Mouse (Mus musculus): ENCODE measurements around the gene Tenm2. TPM values are rescaled to one million over a fixed set of nuclear protein-coding genes. Genes with fewer than 3 reads are reported as not detected.

Gene Tenm2
- polyA plus RNA-seq, 1 experiment from 2014 or later: 0.28 TPM

DNA sequence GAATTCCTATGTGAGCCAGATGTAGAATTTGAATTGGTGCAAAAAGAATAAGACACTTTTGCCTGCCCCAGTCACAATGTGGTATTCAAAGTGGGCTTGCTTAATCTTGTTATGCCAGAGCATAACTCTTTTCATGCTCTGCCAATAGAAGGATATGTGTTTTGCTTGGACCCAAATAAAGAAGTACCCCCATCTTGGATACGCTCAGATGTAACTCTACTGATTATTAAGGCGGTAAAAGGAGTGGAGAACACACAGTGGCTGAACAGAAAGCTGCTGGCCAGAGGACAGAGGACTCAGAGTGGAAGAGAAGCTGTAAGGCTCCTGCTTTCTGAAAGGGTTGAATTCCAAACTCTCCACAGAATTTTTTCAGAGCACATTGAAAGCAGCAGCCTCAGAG, 556.4 kb downstream of the Tenm2 start:
- ATAC-seq (ENCODE audit: insufficient read depth): no peak
- WGBS: 89% methylated on average over 2 of the region's 2 CpGs

GRCm38 (mm10) chr11:36678542-36678941, 557.2 kb downstream of the Tenm2 start:
- peak overlapping the region; percentile 74; the same call in 1 of the 2 replicates for H3K4me2 ChIP-seq
- H3K27me3 ChIP-seq (ENCODE audit: insufficient read depth, low read length): peaks cover 10% of the 10 kb centered on the region
- H3K9me3 ChIP-seq (ENCODE audit: low read depth, low read length): no peaks in the 10 kb centered on the region
- TF ChIP-seq CTCF (IDR thresholded peaks at IDR 0.05; ENCODE audit: low read depth): no peak
- H3K9ac ChIP-seq: no peak overlapping the region
- H3K4me1 ChIP-seq (ENCODE audit: insufficient read depth): no peaks in the 10 kb centered on the region
- ATAC-seq (ENCODE audit: insufficient read depth): no peak
- no peak overlapping the region for H3K4me3 ChIP-seq (ENCODE audit: low read depth, low read length)
- no peak for DNase-seq
- no peaks in the 10 kb centered on the region for H3K36me3 ChIP-seq (ENCODE audit: insufficient read depth)
- no peak overlapping the region for H3K27ac ChIP-seq (ENCODE audit: low read depth)
- WGBS: 44% methylated on average over 2 of the region's 2 CpGs

More for the DNA sequence above, 556.4 kb downstream of the Tenm2 start:
- DNase-seq: no peak
- H3K4me2 ChIP-seq: no peak overlapping the region
- H3K36me3 ChIP-seq (ENCODE audit: insufficient read depth): no peaks in the 10 kb centered on the region
- no peaks in the 10 kb centered on the region for H3K9me3 ChIP-seq (ENCODE audit: low read depth, low read length)
- TF ChIP-seq CTCF (IDR thresholded peaks at IDR 0.05; ENCODE audit: low read depth): no peak
- no peak overlapping the region for H3K9ac ChIP-seq
- H3K4me3 ChIP-seq (ENCODE audit: low read depth, low read length): no peak overlapping the region
- H3K27ac ChIP-seq (ENCODE audit: low read depth): no peak overlapping the region
- H3K4me1 ChIP-seq (ENCODE audit: insufficient read depth): no peaks in the 10 kb centered on the region
- peaks cover 10% of the 10 kb centered on the region for H3K27me3 ChIP-seq (ENCODE audit: insufficient read depth, low read length)

GRCm38 (mm10) chr11:36678057-36678396, 557.7 kb downstream of the Tenm2 start:
- TF ChIP-seq CTCF (IDR thresholded peaks at IDR 0.05; ENCODE audit: low read depth): no peak
- no peak overlapping the region for H3K27ac ChIP-seq (ENCODE audit: low read depth)
- ATAC-seq (ENCODE audit: insufficient read depth) (peak; percentile 63), DNase-seq (peak; percentile 41)
- H3K9me3 ChIP-seq (ENCODE audit: low read depth, low read length): no peaks in the 10 kb centered on the region
- H3K4me3 ChIP-seq (ENCODE audit: low read depth, low read length): peak overlapping the region; percentile 39
- H3K9ac ChIP-seq: peak overlapping the region; percentile 46
- peak overlapping the region; percentile 74 for H3K4me2 ChIP-seq
- WGBS: 7% methylated on average over 10 of the region's 10 CpGs
- no peaks in the 10 kb centered on the region for H3K4me1 ChIP-seq (ENCODE audit: insufficient read depth)
- peaks cover 10% of the 10 kb centered on the region for H3K27me3 ChIP-seq (ENCODE audit: insufficient read depth, low read length)
- H3K36me3 ChIP-seq (ENCODE audit: insufficient read depth): no peaks in the 10 kb centered on the region

DNA sequence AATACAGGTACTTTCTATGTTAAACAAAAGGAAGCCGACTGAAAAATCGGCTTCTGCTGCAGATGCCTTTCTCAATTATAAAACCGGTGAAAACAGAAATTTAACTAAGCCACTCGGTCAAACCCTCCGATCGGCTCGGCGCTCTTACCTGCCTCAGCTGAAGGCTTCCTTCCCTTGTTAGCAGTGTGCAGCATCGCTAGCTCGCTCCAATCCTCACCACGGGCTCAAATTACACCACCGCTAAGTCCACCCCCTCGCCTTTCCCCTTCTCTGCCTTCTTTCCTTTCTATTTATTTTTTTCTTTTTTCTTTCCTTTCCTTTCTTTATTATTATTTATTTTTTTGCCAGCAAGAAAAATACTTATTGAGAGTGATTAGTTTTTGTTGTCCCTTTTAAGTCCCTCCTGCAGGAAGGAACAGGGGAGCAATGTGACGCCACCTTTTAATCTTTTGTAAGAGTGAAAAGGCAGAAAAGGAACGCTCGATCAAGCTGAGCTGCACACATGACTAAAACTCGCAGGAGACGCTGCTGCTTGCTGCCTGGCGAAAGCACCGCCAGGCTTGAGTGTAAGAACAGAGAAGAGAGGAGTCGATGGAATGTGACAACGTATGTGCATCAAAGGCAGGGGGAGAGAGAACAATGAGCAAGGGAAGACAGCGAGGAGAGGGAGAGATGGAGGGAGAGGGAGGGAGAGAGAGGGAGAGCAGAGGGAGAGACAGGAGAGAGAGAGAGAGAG, 558.3 kb downstream of the Tenm2 start:
- 1% methylated on average over 23 of the region's 23 CpGs for WGBS
- no peaks in the 10 kb centered on the region for H3K9me3 ChIP-seq (ENCODE audit: low read depth, low read length)
- TF ChIP-seq CTCF (IDR thresholded peaks at IDR 0.05; ENCODE audit: low read depth): no peak
- H3K4me1 ChIP-seq (ENCODE audit: insufficient read depth): no peaks in the 10 kb centered on the region
- H3K9ac ChIP-seq: peak overlapping the region; percentile 46
- H3K4me3 ChIP-seq (ENCODE audit: low read depth, low read length): peak overlapping the region; percentile 39
- peak; percentile 94 for ATAC-seq (ENCODE audit: insufficient read depth)
- peak; percentile 71 for DNase-seq
- H3K27ac ChIP-seq (ENCODE audit: low read depth): peak overlapping the region; percentile 42; the same call in 1 of the 2 replicates
- H3K36me3 ChIP-seq (ENCODE audit: insufficient read depth): no peaks in the 10 kb centered on the region
- peak overlapping the region; percentile 74 for H3K4me2 ChIP-seq
- H3K27me3 ChIP-seq (ENCODE audit: insufficient read depth, low read length): peaks cover 10% of the 10 kb centered on the region

- ATAC-seq (ENCODE audit: insufficient read depth) (no peak), DNase-seq (no peak)
- TF ChIP-seq CTCF (IDR thresholded peaks at IDR 0.05; ENCODE audit: low read depth): no peak
- H3K27ac ChIP-seq (ENCODE audit: low read depth): no peak overlapping the region
- peak overlapping the region; percentile 39 for H3K4me3 ChIP-seq (ENCODE audit: low read depth, low read length)
- no peaks in the 10 kb centered on the region for H3K4me1 ChIP-seq (ENCODE audit: insufficient read depth)
- H3K27me3 ChIP-seq (ENCODE audit: insufficient read depth, low read length): peaks cover 10% of the 10 kb centered on the region
- no peak overlapping the region for H3K9ac ChIP-seq
- 37% methylated on average over 16 of the region's 16 CpGs for WGBS
- H3K36me3 ChIP-seq (ENCODE audit: insufficient read depth): no peaks in the 10 kb centered on the region
- peak overlapping the region; percentile 74 for H3K4me2 ChIP-seq
- no peaks in the 10 kb centered on the region for H3K9me3 ChIP-seq (ENCODE audit: low read depth, low read length)
These were observed 559.1 kb downstream of the Tenm2 start for GRCm38 (mm10) chr11:36676446-36677284.

DNA sequence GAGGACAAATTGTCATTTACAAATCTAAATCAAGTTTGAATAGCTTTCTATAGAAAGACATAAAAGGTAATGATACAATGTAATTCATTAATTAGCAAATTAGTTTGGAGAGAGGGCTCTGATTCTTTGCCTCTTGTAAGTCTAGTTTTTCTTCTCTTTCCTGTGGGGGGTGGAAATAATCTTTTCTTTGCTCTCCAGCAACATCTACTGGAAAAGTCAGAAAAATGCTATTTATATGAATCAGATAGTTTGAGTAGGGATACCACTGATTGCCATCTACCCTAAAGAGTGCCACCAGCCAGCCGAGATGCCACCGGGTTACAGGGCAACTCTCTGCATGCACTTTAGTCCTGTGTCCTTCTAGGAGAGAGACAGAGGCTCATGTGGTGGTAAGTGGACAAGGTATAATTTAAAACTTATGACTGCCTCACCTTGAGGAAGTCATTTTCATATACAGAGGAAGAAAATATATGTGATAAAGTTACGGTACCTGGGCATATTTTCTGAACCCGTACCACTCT, 560.8 kb downstream of the Tenm2 start:
- ATAC-seq (ENCODE audit: insufficient read depth) (no peak), DNase-seq (no peak)
- no peaks in the 10 kb centered on the region for H3K36me3 ChIP-seq (ENCODE audit: insufficient read depth)
- no peak overlapping the region for H3K27ac ChIP-seq (ENCODE audit: low read depth)
- 88% methylated on average over 4 of the region's 4 CpGs for WGBS
- no peaks in the 10 kb centered on the region for H3K9me3 ChIP-seq (ENCODE audit: low read depth, low read length)
- no peak overlapping the region for H3K4me2 ChIP-seq
- peaks cover 10% of the 10 kb centered on the region for H3K27me3 ChIP-seq (ENCODE audit: insufficient read depth, low read length)
- H3K4me3 ChIP-seq (ENCODE audit: low read depth, low read length): no peak overlapping the region
- TF ChIP-seq CTCF (IDR thresholded peaks at IDR 0.05; ENCODE audit: low read depth): no peak
- H3K9ac ChIP-seq: no peak overlapping the region
- H3K4me1 ChIP-seq (ENCODE audit: insufficient read depth): no peaks in the 10 kb centered on the region

GRCm38 (mm10) chr11:36674141-36674540, 561.6 kb downstream of the Tenm2 start:
- no peak overlapping the region for H3K27ac ChIP-seq (ENCODE audit: low read depth)
- peaks cover 10% of the 10 kb centered on the region for H3K27me3 ChIP-seq (ENCODE audit: insufficient read depth, low read length)
- no peak overlapping the region for H3K9ac ChIP-seq
- H3K9me3 ChIP-seq (ENCODE audit: low read depth, low read length): no peaks in the 10 kb centered on the region
- ATAC-seq (ENCODE audit: insufficient read depth) (no peak), DNase-seq (no peak)
- no peak for TF ChIP-seq CTCF (IDR thresholded peaks at IDR 0.05; ENCODE audit: low read depth)
- 53% methylated on average over 5 of the region's 5 CpGs for WGBS
- no peak overlapping the region for H3K4me3 ChIP-seq (ENCODE audit: low read depth, low read length)
- H3K36me3 ChIP-seq (ENCODE audit: insufficient read depth): no peaks in the 10 kb centered on the region
- no peak overlapping the region for H3K4me2 ChIP-seq
- H3K4me1 ChIP-seq (ENCODE audit: insufficient read depth): no peaks in the 10 kb centered on the region
